Mouse (Mus musculus): ENCODE results near the gene 2310046K23Rik. TPM values are rescaled to one million over a fixed set of nuclear protein-coding genes. Genes with fewer than 3 reads are reported as not detected.

Gene 2310046K23Rik
- 5.0 and 5.6 TPM in 2 replicates for polyA plus RNA-seq (2015; fragmentation: Nextera tagmentation; extraction: Ambion mirVana)

DNA sequence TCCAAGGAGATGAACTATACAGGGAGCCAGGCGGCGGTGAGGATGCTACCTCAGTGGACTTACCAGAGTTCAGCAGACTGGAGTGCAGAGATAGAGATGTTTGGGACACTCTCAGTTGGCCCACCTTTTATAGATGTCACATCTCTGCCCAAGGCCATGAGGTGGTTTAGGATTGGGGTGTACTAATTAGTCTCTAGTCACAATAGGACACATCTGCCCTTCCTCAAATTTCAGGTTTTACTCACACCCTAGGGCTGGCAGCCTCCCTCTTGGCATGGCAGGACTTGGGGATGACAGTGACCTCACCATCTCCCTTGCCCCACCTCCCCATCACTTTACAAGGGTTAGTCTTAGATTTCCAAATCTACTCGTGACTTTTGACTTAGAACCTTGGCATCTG, at the start of gene 2310046K23Rik:
Gene 2310046K23Rik, minus strand, starts transcription at position 101 of the 400 bp plus-strand sequence.
- Histone ChIP-seq H3K4me3 (replicated peaks) (no peak within 1 kb of the TSS), H3K36me3 (no peaks in the 10 kb centered on the region), H3K9me3 (replicated peaks) (0 out of 2 replicates have a peak, but pooled peaks cover under 1% of the 10 kb centered on the region), H3K27me3 (no peaks in the 10 kb centered on the region), H3K4me1 (no peaks in the 10 kb centered on the region), H3K9ac (no peak within 1 kb of the TSS), H3K27ac (replicated peaks) (no peak within 1 kb of the TSS), H3K4me2 (replicated peaks) (no peak within 1 kb of the TSS)
- WGBS: 89% methylated on average over 3 of the region's 3 CpGs
- ATAC-seq (ENCODE audit: insufficient number of reproducible peaks, low FRiP score, low TSS enrichment, low read depth): no peak

DNA sequence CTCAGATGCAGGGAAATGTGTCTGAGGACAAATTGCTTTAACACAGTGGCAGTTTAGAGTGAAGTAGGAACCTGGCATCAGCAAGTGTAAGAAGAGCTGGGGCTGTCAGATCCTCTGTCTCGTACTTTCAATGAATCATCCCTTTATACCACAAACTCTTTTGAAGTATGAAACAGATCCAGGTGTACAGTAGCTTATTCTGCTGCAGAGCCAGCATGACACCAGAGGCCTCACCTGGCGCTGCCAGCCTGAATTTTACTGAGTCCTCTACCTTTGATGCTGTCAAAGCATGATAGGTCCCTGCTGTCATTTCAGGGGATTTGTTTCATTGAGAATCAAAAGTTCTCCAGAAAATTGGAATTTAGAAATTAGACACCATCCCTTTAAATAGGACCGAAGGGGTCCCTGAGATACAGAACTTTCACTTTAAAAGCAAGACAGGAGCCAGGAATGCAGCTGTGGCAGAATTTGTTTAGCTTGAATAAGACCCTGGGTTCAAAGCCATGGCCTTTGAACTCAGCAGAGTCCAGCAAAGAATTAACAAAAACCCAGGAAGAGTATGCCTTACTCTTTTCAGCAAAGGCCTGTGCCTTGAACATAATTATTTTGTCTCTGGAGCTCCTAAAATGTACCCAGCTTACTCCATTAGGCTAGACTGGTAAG, 49.0 kb upstream of the 2310046K23Rik start:
- H3K4me3 ChIP-seq (replicated peaks): no peak overlapping the region
- H3K36me3 ChIP-seq: no peaks in the 10 kb centered on the region
- no peak overlapping the region for H3K27ac ChIP-seq (replicated peaks)
- H3K9me3 ChIP-seq (replicated peaks): no peaks in the 10 kb centered on the region
- no peak for ATAC-seq (ENCODE audit: insufficient number of reproducible peaks, low FRiP score, low TSS enrichment, low read depth)
- H3K9ac ChIP-seq: no peak overlapping the region
- no peaks in the 10 kb centered on the region for H3K27me3 ChIP-seq
- H3K4me2 ChIP-seq (replicated peaks): no peak overlapping the region
- no peaks in the 10 kb centered on the region for H3K4me1 ChIP-seq
- WGBS: 39% methylated on average over 3 of the region's 3 CpGs

DNA sequence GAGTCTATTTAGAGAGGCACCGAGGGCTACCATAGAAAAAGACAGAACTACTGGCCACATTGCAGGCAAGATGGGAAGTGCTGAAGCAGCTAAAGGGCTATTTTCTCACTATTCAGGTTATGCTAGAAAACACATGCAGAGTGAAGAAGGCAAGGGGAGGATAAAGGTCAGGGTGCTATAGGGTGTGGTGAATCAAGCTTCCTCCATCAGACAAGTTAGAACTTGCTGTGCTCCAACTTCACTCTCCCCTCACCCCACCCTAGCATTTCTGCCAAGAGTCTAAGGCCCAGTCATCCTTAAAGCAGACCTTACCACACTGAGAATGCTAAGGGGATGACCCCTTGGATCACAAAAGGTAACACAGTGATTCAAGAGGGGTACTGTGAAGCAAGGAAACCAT, 45.2 kb upstream of the 2310046K23Rik start:
- no peak overlapping the region for H3K4me3 ChIP-seq (replicated peaks)
- H3K9me3 ChIP-seq (replicated peaks): no peaks in the 10 kb centered on the region
- WGBS: 60% methylated on average over 1 of the region's 1 CpGs
- no peak for ATAC-seq (ENCODE audit: insufficient number of reproducible peaks, low FRiP score, low TSS enrichment, low read depth)
- H3K36me3 ChIP-seq: no peaks in the 10 kb centered on the region
- no peaks in the 10 kb centered on the region for H3K27me3 ChIP-seq
- no peak overlapping the region for H3K27ac ChIP-seq (replicated peaks)
- no peak overlapping the region for H3K4me2 ChIP-seq (replicated peaks)
- H3K9ac ChIP-seq: no peak overlapping the region
- no peaks in the 10 kb centered on the region for H3K4me1 ChIP-seq

DNA sequence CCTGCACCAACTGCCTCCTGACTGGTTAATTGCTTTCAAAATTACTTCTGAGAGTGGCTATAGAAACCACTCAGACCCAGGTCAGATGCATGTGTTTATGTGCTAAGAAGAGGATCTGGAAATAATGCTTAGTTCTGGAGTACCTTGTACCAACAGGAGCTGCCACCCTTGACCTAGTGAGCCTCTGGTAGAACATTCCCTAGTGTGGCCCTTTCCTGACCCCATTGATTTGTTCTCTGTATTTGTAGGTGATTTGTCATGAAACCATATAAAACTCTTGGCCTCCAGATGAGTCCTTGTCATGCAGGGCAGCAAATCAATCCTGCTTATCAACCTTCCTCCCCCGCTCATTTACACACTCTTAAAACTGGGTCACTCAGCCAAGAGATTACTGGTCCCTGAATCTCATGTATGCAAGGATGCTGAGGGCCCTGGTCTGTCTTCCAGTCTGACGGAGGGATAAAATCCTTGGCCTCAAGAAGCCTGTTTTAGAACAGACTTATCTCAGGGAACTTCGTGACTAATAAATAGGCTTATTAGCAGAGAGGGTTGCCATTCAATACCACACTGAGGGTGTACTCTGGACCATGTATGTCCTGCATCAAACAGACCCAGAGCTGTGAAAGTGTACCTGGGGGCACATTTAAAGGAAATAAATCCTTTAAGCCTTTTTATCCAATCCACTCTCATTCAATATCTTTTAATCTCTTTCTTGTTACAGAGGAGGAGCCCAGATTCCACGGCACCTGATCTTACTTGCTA, 44.5 kb upstream of the 2310046K23Rik start:
- Histone ChIP-seq H3K36me3 (no peaks in the 10 kb centered on the region), H3K9ac (no peak overlapping the region), H3K27ac (replicated peaks) (no peak overlapping the region), H3K4me3 (replicated peaks) (no peak overlapping the region), H3K4me2 (replicated peaks) (no peak overlapping the region), H3K9me3 (replicated peaks) (no peaks in the 10 kb centered on the region), H3K4me1 (no peaks in the 10 kb centered on the region), H3K27me3 (no peaks in the 10 kb centered on the region)
- no peak; the same call in 1 of the 2 replicates for ATAC-seq (ENCODE audit: insufficient number of reproducible peaks, low FRiP score, low TSS enrichment, low read depth)
- 68% methylated on average over 4 of the region's 4 CpGs for WGBS

DNA sequence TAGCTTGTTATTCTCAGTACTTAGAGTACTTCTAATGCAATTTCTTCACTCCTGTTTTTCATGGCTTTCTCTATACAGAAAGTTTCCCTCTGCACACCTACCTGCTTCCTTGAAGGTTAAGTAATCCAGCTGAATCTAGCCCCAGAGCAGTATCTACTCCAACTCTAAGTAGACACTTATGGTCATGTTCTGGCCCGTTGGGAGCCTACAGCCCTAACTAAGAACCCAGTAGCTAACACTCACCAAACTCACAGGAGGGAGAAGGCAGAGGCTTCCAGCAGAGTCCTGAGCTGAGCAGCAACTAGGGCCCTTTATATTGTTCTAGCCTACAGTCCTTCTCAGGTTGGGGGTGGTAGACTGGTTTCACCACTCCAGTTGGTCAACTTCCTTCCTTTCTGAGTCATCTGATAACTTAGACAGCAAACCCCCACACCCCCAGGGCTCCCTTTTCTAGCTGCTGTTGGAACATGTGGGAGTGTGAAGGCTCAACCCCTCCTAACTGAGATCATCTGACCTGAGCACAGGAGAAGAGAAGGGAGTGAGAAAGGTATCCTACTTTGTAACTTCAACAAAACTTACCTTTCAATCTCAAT, 39.2 kb upstream of the 2310046K23Rik start, which contains the start of gene Ivl:
Gene Ivl, minus strand, starts transcription at position 287 of the 593 bp plus-strand sequence.
- Histone ChIP-seq H3K9me3 (replicated peaks) (no peaks in the 10 kb centered on the region), H3K4me3 (replicated peaks) (no peak within 1 kb of the TSS), H3K27ac (replicated peaks) (no peak within 1 kb of the TSS), H3K9ac (no peak within 1 kb of the TSS), H3K36me3 (no peaks in the 10 kb centered on the region), H3K4me1 (no peaks in the 10 kb centered on the region), H3K4me2 (replicated peaks) (no peak within 1 kb of the TSS), H3K27me3 (no peaks in the 10 kb centered on the region)
- no peak for ATAC-seq (ENCODE audit: insufficient number of reproducible peaks, low FRiP score, low TSS enrichment, low read depth)
- 75% methylated on average over 1 of the region's 1 CpGs for WGBS

DNA sequence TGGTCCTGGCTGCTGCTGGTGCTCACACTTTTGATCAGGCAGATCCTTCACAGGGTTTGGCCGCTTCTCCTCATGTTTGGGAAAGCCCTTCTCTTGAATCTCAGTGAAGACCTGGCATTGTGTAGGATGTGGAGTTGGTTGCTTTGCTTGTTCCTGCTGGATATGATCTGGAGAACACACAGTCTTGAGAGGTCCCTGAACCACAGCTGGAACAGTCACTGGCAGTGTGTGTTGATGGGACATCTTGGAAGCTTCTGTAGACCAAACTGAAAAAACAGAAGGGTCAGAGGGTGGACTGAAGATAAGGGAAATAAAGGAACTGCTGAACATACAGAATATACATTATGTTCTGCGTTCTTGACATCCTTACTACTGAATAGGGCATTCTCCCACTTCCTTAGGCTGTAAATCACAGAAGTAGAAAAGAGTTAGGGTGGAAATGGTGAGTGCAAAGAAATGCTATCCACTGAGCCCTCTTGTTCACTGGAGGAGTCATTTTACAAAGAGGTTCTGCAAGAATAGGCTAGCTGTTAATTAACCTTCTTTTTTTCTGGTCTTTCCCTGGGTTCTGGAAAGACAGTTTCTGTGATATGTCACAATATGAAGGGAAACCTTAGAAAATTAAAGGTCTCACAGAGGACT, 38.3 kb upstream of the 2310046K23Rik start:
- Histone ChIP-seq H3K4me2 (replicated peaks) (no peak overlapping the region), H3K36me3 (no peaks in the 10 kb centered on the region), H3K27me3 (no peaks in the 10 kb centered on the region), H3K4me1 (no peaks in the 10 kb centered on the region), H3K4me3 (replicated peaks) (no peak overlapping the region), H3K9me3 (replicated peaks) (no peaks in the 10 kb centered on the region), H3K27ac (replicated peaks) (no peak overlapping the region), H3K9ac (no peak overlapping the region)
- WGBS: 61% methylated on average over 2 of the region's 2 CpGs
- ATAC-seq (ENCODE audit: insufficient number of reproducible peaks, low FRiP score, low TSS enrichment, low read depth): no peak

DNA sequence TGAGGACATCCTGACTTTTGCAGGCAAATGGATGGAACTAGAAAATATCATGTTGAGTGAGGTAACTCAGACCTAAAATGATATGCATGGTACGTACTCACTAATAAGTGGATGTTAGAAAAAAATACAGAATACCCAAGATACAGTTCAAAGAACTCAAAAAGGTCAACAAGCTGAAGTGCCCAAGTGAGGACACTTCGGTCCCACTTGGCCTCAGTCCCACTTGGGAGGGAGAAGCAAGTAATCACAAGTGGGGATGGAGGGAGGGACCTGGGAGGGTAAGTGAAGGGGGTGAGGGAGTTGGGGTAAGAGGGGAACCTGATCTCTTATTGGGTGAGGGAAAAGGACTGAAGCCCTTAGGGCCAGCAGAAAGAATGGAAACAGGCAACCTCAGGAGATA, 34.4 kb upstream of the 2310046K23Rik start:
- Histone ChIP-seq H3K27ac (replicated peaks) (no peak overlapping the region), H3K9ac (no peak overlapping the region), H3K27me3 (no peaks in the 10 kb centered on the region), H3K4me3 (replicated peaks) (no peak overlapping the region), H3K36me3 (no peaks in the 10 kb centered on the region), H3K4me1 (no peaks in the 10 kb centered on the region), H3K9me3 (replicated peaks) (no peaks in the 10 kb centered on the region), H3K4me2 (replicated peaks) (no peak overlapping the region)
- WGBS: 89% methylated on average over 2 of the region's 2 CpGs
- ATAC-seq (ENCODE audit: insufficient number of reproducible peaks, low FRiP score, low TSS enrichment, low read depth): no peak

DNA sequence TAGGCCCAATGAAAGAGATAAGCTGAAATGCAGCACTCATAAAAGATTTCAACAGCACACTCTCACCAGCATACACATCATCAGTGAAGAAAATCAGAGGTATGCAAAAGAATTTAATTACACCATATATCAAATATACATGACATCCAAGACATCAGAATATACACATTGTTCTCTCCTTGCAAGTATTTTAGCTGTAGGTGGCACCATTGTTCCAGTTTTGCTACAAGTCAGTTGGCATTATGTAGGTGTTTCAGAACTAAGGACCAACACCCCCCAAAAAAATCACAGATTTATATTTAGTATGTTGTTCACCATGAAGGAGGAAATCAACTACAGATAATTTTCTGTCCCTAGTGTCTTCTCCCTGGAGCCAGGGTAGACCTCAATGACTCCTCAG, 31.1 kb upstream of the 2310046K23Rik start:
- no peaks in the 10 kb centered on the region for H3K4me1 ChIP-seq
- no peaks in the 10 kb centered on the region for H3K36me3 ChIP-seq
- ATAC-seq (ENCODE audit: insufficient number of reproducible peaks, low FRiP score, low TSS enrichment, low read depth): no peak
- H3K4me2 ChIP-seq (replicated peaks): no peak overlapping the region
- H3K9me3 ChIP-seq (replicated peaks): no peaks in the 10 kb centered on the region
- no peak overlapping the region for H3K4me3 ChIP-seq (replicated peaks)
- H3K9ac ChIP-seq: no peak overlapping the region
- no peaks in the 10 kb centered on the region for H3K27me3 ChIP-seq
- no peak overlapping the region for H3K27ac ChIP-seq (replicated peaks)

DNA sequence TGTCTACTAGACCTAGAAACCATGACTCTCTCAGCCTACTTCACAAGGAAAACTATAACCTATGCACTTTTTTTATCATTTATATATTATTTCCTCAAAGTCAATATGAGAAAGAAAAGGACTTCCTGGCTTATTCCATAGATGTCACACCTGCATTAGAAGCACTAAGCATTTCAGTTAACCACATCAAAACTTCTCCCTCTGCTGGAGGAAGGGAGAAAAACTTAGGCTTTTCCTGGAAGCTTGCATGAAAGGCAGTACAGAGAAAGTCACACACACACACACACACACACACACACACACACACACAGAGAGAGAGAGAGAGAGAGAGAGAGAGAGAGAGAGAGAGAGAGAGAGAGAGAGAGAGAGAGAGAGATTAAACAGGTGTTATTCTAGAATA, 22.0 kb downstream of the 2310046K23Rik start:
- no peak overlapping the region for H3K4me3 ChIP-seq (replicated peaks)
- no peak for ATAC-seq (ENCODE audit: insufficient number of reproducible peaks, low FRiP score, low TSS enrichment, low read depth)

DNA sequence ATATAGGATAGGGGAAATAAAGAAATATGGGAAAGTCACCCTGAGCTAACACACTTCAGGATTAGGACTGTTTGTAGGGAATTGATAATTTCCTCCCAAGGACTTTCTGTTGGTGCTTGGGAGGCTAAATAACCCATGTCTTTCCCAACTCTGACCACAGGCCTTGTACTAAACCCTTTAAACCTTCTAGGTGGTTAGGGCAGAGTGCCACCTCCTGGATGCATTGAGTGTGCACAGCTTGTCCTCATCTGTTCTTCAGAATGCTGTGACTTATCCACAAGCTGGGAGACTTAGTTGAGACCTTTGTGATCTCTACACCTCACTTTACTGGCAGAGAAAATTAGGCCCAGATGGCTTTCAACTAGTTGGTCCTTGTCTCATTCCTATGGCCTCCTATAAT, 23.5 kb downstream of the 2310046K23Rik start:
- no peak overlapping the region for H3K9ac ChIP-seq
- H3K9me3 ChIP-seq (replicated peaks): no peaks in the 10 kb centered on the region
- H3K27me3 ChIP-seq: no peaks in the 10 kb centered on the region
- no peak overlapping the region for H3K4me2 ChIP-seq (replicated peaks)
- H3K36me3 ChIP-seq: no peaks in the 10 kb centered on the region
- H3K4me1 ChIP-seq: no peaks in the 10 kb centered on the region
- ATAC-seq (ENCODE audit: insufficient number of reproducible peaks, low FRiP score, low TSS enrichment, low read depth): no peak
- no peak overlapping the region for H3K4me3 ChIP-seq (replicated peaks)
- H3K27ac ChIP-seq (replicated peaks): no peak overlapping the region

More for the DNA sequence above, 22.0 kb downstream of the 2310046K23Rik start:
- H3K27ac ChIP-seq (replicated peaks): no peak overlapping the region
- H3K4me2 ChIP-seq (replicated peaks): no peak overlapping the region
- no peaks in the 10 kb centered on the region for H3K36me3 ChIP-seq
- no peaks in the 10 kb centered on the region for H3K27me3 ChIP-seq
- no peak overlapping the region for H3K9ac ChIP-seq
- H3K9me3 ChIP-seq (replicated peaks): no peaks in the 10 kb centered on the region
- H3K4me1 ChIP-seq: no peaks in the 10 kb centered on the region

DNA sequence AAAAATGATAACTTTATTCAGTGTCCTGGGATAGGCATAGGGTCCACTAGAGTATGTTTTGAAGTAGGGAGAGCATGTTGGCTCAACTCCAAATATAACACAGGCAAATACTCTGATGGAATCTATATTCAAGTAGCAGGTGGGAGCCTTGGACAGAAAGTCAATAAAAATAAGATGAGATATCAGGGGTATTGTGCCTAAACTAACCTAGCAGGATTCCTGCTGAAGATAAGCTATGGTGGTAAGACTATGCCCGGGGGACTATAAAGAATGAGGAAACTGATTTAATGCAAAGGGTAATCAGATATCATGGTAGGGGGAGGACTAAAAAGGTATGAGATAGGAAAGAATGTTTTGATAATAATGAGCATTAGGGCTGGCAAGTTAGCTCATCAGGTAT, 26.1 kb downstream of the 2310046K23Rik start:
- H3K4me2 ChIP-seq (replicated peaks): no peak overlapping the region
- 94% methylated on average over 1 of the region's 1 CpGs for WGBS
- ATAC-seq (ENCODE audit: insufficient number of reproducible peaks, low FRiP score, low TSS enrichment, low read depth): no peak
- H3K4me3 ChIP-seq (replicated peaks): no peak overlapping the region
- H3K4me1 ChIP-seq: no peaks in the 10 kb centered on the region
- H3K36me3 ChIP-seq: no peaks in the 10 kb centered on the region
- no peaks in the 10 kb centered on the region for H3K27me3 ChIP-seq
- no peak overlapping the region for H3K27ac ChIP-seq (replicated peaks)
- no peaks in the 10 kb centered on the region for H3K9me3 ChIP-seq (replicated peaks)
- no peak overlapping the region for H3K9ac ChIP-seq

Measured in embryonic facial prominence, embryonic 15.5 days (tissue).